Mouse (Mus musculus): ENCODE measurements around the gene Sgk1. TPM values are rescaled to one million over a fixed set of nuclear protein-coding genes. Genes with fewer than 3 reads are reported as not detected.

Sgk1 gene
- polyA plus RNA-seq, 1 experiment from 2014 or later = 10.0 TPM

GRCm38 (mm10) chr10:21918016-21918749 lies 36.2 kb downstream of the Sgk1 start:
- H3K27ac ChIP-seq = no peak overlapping the region
- H3K9ac ChIP-seq = no peak overlapping the region
- ATAC-seq (ENCODE audit: low read depth) = no peak
- H3K36me3 ChIP-seq = no peaks in the 10 kb centered on the region
- WGBS (ENCODE audit: insufficient replicate concordance) = 59% methylated on average over 6 of the region's 6 CpGs
- H3K4me1 ChIP-seq (replicated peaks) = no peaks in the 10 kb centered on the region
- DNase-seq = no peak
- H3K27me3 ChIP-seq = no peaks in the 10 kb centered on the region
- H3K9me3 ChIP-seq (replicated peaks) = no peaks in the 10 kb centered on the region
- no peak overlapping the region for H3K4me2 ChIP-seq
- no peak overlapping the region for H3K4me3 ChIP-seq (replicated peaks)

- Histone ChIP-seq H3K9me3 (replicated peaks) (no peaks in the 10 kb centered on the region), H3K27ac (no peak overlapping the region), H3K27me3 (no peaks in the 10 kb centered on the region), H3K4me1 (replicated peaks) (no peaks in the 10 kb centered on the region), H3K9ac (no peak overlapping the region), H3K36me3 (no peaks in the 10 kb centered on the region), H3K4me3 (replicated peaks) (no peak overlapping the region), H3K4me2 (no peak overlapping the region)
- 46% methylated on average over 7 of the region's 7 CpGs for WGBS (ENCODE audit: insufficient replicate concordance)
- no peak for ATAC-seq (ENCODE audit: low read depth)
- DNase-seq = no peak
Observed at GRCm38 (mm10) chr10:21918750-21919145, 36.8 kb downstream of the Sgk1 start.

- Histone ChIP-seq H3K27me3 (no peaks in the 10 kb centered on the region), H3K27ac (no peak overlapping the region), H3K4me2 (no peak overlapping the region), H3K4me1 (replicated peaks) (no peaks in the 10 kb centered on the region), H3K9me3 (replicated peaks) (no peaks in the 10 kb centered on the region), H3K4me3 (replicated peaks) (no peak overlapping the region), H3K36me3 (no peaks in the 10 kb centered on the region), H3K9ac (no peak overlapping the region)
- 56% methylated on average over 2 of the region's 2 CpGs for WGBS (ENCODE audit: insufficient replicate concordance)
- DNase-seq (no peak), ATAC-seq (ENCODE audit: low read depth) (no peak)
Observed at GRCm38 (mm10) chr10:21920611-21921010, 38.6 kb downstream of the Sgk1 start.

GRCm38 (mm10) chr10:21922716-21923350 lies 40.8 kb downstream of the Sgk1 start:
- Histone ChIP-seq H3K9me3 (replicated peaks) (no peaks in the 10 kb centered on the region), H3K4me1 (replicated peaks) (no peaks in the 10 kb centered on the region), H3K9ac (no peak overlapping the region), H3K27me3 (no peaks in the 10 kb centered on the region), H3K4me3 (replicated peaks) (no peak overlapping the region), H3K36me3 (no peaks in the 10 kb centered on the region), H3K4me2 (no peak overlapping the region), H3K27ac (no peak overlapping the region)
- no peak for ATAC-seq (ENCODE audit: low read depth)
- DNase-seq = no peak
- whole genome bisulfite sequencing (ENCODE audit: insufficient replicate concordance) = 70% methylated on average over 8 of the region's 8 CpGs

GRCm38 (mm10) chr10:21923495-21923952 lies 41.5 kb downstream of the Sgk1 start:
- Histone ChIP-seq H3K4me2 (no peak overlapping the region), H3K9me3 (replicated peaks) (no peaks in the 10 kb centered on the region), H3K27ac (no peak overlapping the region), H3K9ac (no peak overlapping the region), H3K27me3 (no peaks in the 10 kb centered on the region), H3K4me3 (replicated peaks) (no peak overlapping the region), H3K4me1 (replicated peaks) (no peaks in the 10 kb centered on the region), H3K36me3 (no peaks in the 10 kb centered on the region)
- no peak for ATAC-seq (ENCODE audit: low read depth)
- 59% methylated on average over 9 of the region's 9 CpGs for WGBS (ENCODE audit: insufficient replicate concordance)
- no peak for DNase-seq

- Histone ChIP-seq H3K4me3 (replicated peaks) (no peak overlapping the region), H3K4me2 (no peak overlapping the region), H3K9me3 (replicated peaks) (no peaks in the 10 kb centered on the region), H3K9ac (no peak overlapping the region), H3K27ac (no peak overlapping the region), H3K27me3 (no peaks in the 10 kb centered on the region), H3K4me1 (replicated peaks) (no peaks in the 10 kb centered on the region), H3K36me3 (no peaks in the 10 kb centered on the region)
- no peak for ATAC-seq (ENCODE audit: low read depth)
- 73% methylated on average over 16 of the region's 16 CpGs for WGBS (ENCODE audit: insufficient replicate concordance)
- no peak for DNase-seq
Observed at GRCm38 (mm10) chr10:21924051-21924720, 42.2 kb downstream of the Sgk1 start.

GRCm38 (mm10) chr10:21926941-21927340 lies 45.0 kb downstream of the Sgk1 start:
- 58% methylated on average over 5 of the region's 5 CpGs for WGBS (ENCODE audit: insufficient replicate concordance)
- Histone ChIP-seq H3K36me3 (no peaks in the 10 kb centered on the region), H3K4me2 (no peak overlapping the region), H3K27ac (no peak overlapping the region), H3K9ac (no peak overlapping the region), H3K4me1 (replicated peaks) (no peaks in the 10 kb centered on the region), H3K27me3 (no peaks in the 10 kb centered on the region), H3K9me3 (replicated peaks) (no peaks in the 10 kb centered on the region), H3K4me3 (replicated peaks) (no peak overlapping the region)
- DNase-seq (no peak), ATAC-seq (ENCODE audit: low read depth) (no peak)

GRCm38 (mm10) chr10:21930781-21931380 lies 48.9 kb downstream of the Sgk1 start:
- H3K36me3 ChIP-seq = no peaks in the 10 kb centered on the region
- no peaks in the 10 kb centered on the region for H3K4me1 ChIP-seq (replicated peaks)
- ATAC-seq (ENCODE audit: low read depth) = no peak
- H3K27me3 ChIP-seq = no peaks in the 10 kb centered on the region
- H3K9me3 ChIP-seq (replicated peaks) = no peaks in the 10 kb centered on the region
- 63% methylated on average over 10 of the region's 10 CpGs for WGBS (ENCODE audit: insufficient replicate concordance)
- H3K4me3 ChIP-seq (replicated peaks) = no peak overlapping the region
- H3K4me2 ChIP-seq = no peak overlapping the region
- H3K27ac ChIP-seq = no peak overlapping the region
- H3K9ac ChIP-seq = no peak overlapping the region
- DNase-seq = no peak

- Histone ChIP-seq H3K27me3 (no peaks in the 10 kb centered on the region), H3K27ac (no peak overlapping the region), H3K36me3 (no peaks in the 10 kb centered on the region), H3K4me2 (no peak overlapping the region), H3K4me1 (replicated peaks) (peaks cover 13% of the 10 kb centered on the region), H3K9me3 (replicated peaks) (no peaks in the 10 kb centered on the region), H3K4me3 (replicated peaks) (no peak overlapping the region), H3K9ac (no peak overlapping the region)
- no peak for DNase-seq
- 70% methylated on average over 3 of the region's 3 CpGs for WGBS (ENCODE audit: insufficient replicate concordance)
- ATAC-seq (ENCODE audit: low read depth) = no peak
Observed at GRCm38 (mm10) chr10:21932791-21933190, 50.8 kb downstream of the Sgk1 start.

- ATAC-seq (ENCODE audit: low read depth) (no peak), DNase-seq (no peak)
- H3K27me3 ChIP-seq = no peaks in the 10 kb centered on the region
- H3K9ac ChIP-seq = no peak overlapping the region
- no peaks in the 10 kb centered on the region for H3K36me3 ChIP-seq
- no peak overlapping the region for H3K4me2 ChIP-seq
- no peak overlapping the region for H3K27ac ChIP-seq
- H3K4me1 ChIP-seq (replicated peaks) = peaks cover 13% of the 10 kb centered on the region
- 80% methylated on average over 2 of the region's 2 CpGs for WGBS (ENCODE audit: insufficient replicate concordance)
- H3K4me3 ChIP-seq (replicated peaks) = no peak overlapping the region
- H3K9me3 ChIP-seq (replicated peaks) = no peaks in the 10 kb centered on the region
Observed at GRCm38 (mm10) chr10:21934826-21935225, 52.8 kb downstream of the Sgk1 start.

GRCm38 (mm10) chr10:21936513-21937221 lies 54.7 kb downstream of the Sgk1 start:
- ATAC-seq (ENCODE audit: low read depth) (peak; percentile 72), DNase-seq (no peak)
- peak overlapping the region; percentile 6; the same call in 1 of the 2 replicates for H3K27ac ChIP-seq
- no peaks in the 10 kb centered on the region for H3K27me3 ChIP-seq
- no peaks in the 10 kb centered on the region for H3K36me3 ChIP-seq
- H3K4me2 ChIP-seq = 0 out of 2 replicates have a peak overlapping the region, but pooled peaks have one; percentile 0
- H3K4me1 ChIP-seq (replicated peaks) = peaks cover 13% of the 10 kb centered on the region
- WGBS (ENCODE audit: insufficient replicate concordance) = 25% methylated on average over 12 of the region's 12 CpGs
- no peak overlapping the region for H3K9ac ChIP-seq
- no peaks in the 10 kb centered on the region for H3K9me3 ChIP-seq (replicated peaks)
- H3K4me3 ChIP-seq (replicated peaks) = no peak overlapping the region
